Mouse (Mus musculus): ENCODE results near the gene Bbs12.

Bbs12 gene

GRCm38 (mm10) chr3:37312370-37312941, at the start of gene Bbs12, which contains the start of gene Cetn4:
Bbs12 (plus strand) TSS chr3:37312554.
Cetn4 (minus strand) TSS chr3:37312708.
- peak; percentile 97 for DNase-seq

GRCm38 (mm10) chr3:37268338-37268737, 44.0 kb upstream of the Bbs12 start:
- DNase-seq = peak; percentile 37

GRCm38 (mm10) chr3:37269926-37270325, 42.4 kb upstream of the Bbs12 start:
- DNase-seq = no peak

- DNase-seq = peak; percentile 67
Measured at GRCm38 (mm10) chr3:37271209-37271608, 41.1 kb upstream of the Bbs12 start.

GRCm38 (mm10) chr3:37273092-37273491, 39.3 kb upstream of the Bbs12 start:
- no peak for DNase-seq

GRCm38 (mm10) chr3:37274661-37275060, 37.7 kb upstream of the Bbs12 start:
- no peak for DNase-seq

- no peak for DNase-seq
Measured at GRCm38 (mm10) chr3:37280221-37280620, 32.1 kb upstream of the Bbs12 start.

- no peak for DNase-seq
Measured at GRCm38 (mm10) chr3:37280871-37281270, 31.5 kb upstream of the Bbs12 start.

GRCm38 (mm10) chr3:37282299-37282922, 29.9 kb upstream of the Bbs12 start:
- DNase-seq = no peak

GRCm38 (mm10) chr3:37283234-37283633, 29.1 kb upstream of the Bbs12 start:
- DNase-seq = no peak

GRCm38 (mm10) chr3:37289237-37289636, 23.1 kb upstream of the Bbs12 start:
- DNase-seq = no peak

- DNase-seq = no peak
Measured at GRCm38 (mm10) chr3:37290881-37291541, 21.3 kb upstream of the Bbs12 start.

- no peak for DNase-seq
Measured at GRCm38 (mm10) chr3:37291929-37292328, 20.4 kb upstream of the Bbs12 start.

GRCm38 (mm10) chr3:37292654-37293053, 19.7 kb upstream of the Bbs12 start:
- DNase-seq = no peak

GRCm38 (mm10) chr3:37299470-37299869, 12.9 kb upstream of the Bbs12 start:
- no peak for DNase-seq

- DNase-seq = peak; percentile 40
Measured at GRCm38 (mm10) chr3:37302685-37303084, 9.7 kb upstream of the Bbs12 start.

GRCm38 (mm10) chr3:37303392-37304139, 8.8 kb upstream of the Bbs12 start:
- DNase-seq = no peak

GRCm38 (mm10) chr3:37311897-37312369, 421 bp upstream of the Bbs12 start:
- no peak for DNase-seq

- DNase-seq = peak; percentile 77
Measured at GRCm38 (mm10) chr3:37313371-37313770, 1.0 kb downstream of the Bbs12 start.

GRCm38 (mm10) chr3:37316233-37316632, 3.9 kb downstream of the Bbs12 start:
- no peak for DNase-seq

GRCm38 (mm10) chr3:37324310-37324709, 12.0 kb downstream of the Bbs12 start:
- DNase-seq = no peak

GRCm38 (mm10) chr3:37325317-37326112, 13.2 kb downstream of the Bbs12 start:
- no peak for DNase-seq
